Mouse (Mus musculus): ENCODE results near the gene Bcas3.

The Bcas3 gene

GRCm38 (mm10) chr11:85615421-85615820 lies 262.5 kb downstream of the Bcas3 start:
- DNase-seq (ENCODE audit: low spot score): no peak

- no peak for DNase-seq (ENCODE audit: low spot score)
These were observed 268.5 kb downstream of the Bcas3 start for GRCm38 (mm10) chr11:85621486-85621885.

GRCm38 (mm10) chr11:85621994-85622393 lies 269.0 kb downstream of the Bcas3 start:
- no peak for DNase-seq (ENCODE audit: low spot score)

- no peak for DNase-seq (ENCODE audit: low spot score)
These were observed 272.2 kb downstream of the Bcas3 start for GRCm38 (mm10) chr11:85625206-85625605.

- no peak for DNase-seq (ENCODE audit: low spot score)
These were observed 273.9 kb downstream of the Bcas3 start for GRCm38 (mm10) chr11:85626846-85627245.

- no peak for DNase-seq (ENCODE audit: low spot score)
These were observed 274.4 kb downstream of the Bcas3 start for GRCm38 (mm10) chr11:85627405-85627804.

- DNase-seq (ENCODE audit: low spot score): no peak
These were observed 275.5 kb downstream of the Bcas3 start for GRCm38 (mm10) chr11:85628303-85629063.

GRCm38 (mm10) chr11:85632568-85632981 lies 279.6 kb downstream of the Bcas3 start:
- DNase-seq (ENCODE audit: low spot score): no peak

- no peak for DNase-seq (ENCODE audit: low spot score)
These were observed 285.9 kb downstream of the Bcas3 start for GRCm38 (mm10) chr11:85638696-85639495.

- no peak for DNase-seq (ENCODE audit: low spot score)
These were observed 287.7 kb downstream of the Bcas3 start for GRCm38 (mm10) chr11:85640659-85641058.

- DNase-seq (ENCODE audit: low spot score): no peak
These were observed 288.5 kb downstream of the Bcas3 start for GRCm38 (mm10) chr11:85641486-85641885.

GRCm38 (mm10) chr11:85642591-85642990 lies 289.6 kb downstream of the Bcas3 start:
- no peak for DNase-seq (ENCODE audit: low spot score)

GRCm38 (mm10) chr11:85643025-85643424 lies 290.1 kb downstream of the Bcas3 start:
- no peak for DNase-seq (ENCODE audit: low spot score)

- no peak for DNase-seq (ENCODE audit: low spot score)
These were observed 290.6 kb downstream of the Bcas3 start for GRCm38 (mm10) chr11:85643479-85644000.

- no peak for DNase-seq (ENCODE audit: low spot score)
These were observed 291.2 kb downstream of the Bcas3 start for GRCm38 (mm10) chr11:85644027-85644747.

GRCm38 (mm10) chr11:85644748-85645060 lies 291.7 kb downstream of the Bcas3 start:
- no peak for DNase-seq (ENCODE audit: low spot score)

- no peak for DNase-seq (ENCODE audit: low spot score)
These were observed 292.3 kb downstream of the Bcas3 start for GRCm38 (mm10) chr11:85645152-85645835.

GRCm38 (mm10) chr11:85648893-85649292 lies 295.9 kb downstream of the Bcas3 start:
- DNase-seq (ENCODE audit: low spot score): no peak

- DNase-seq (ENCODE audit: low spot score): no peak
These were observed 296.4 kb downstream of the Bcas3 start for GRCm38 (mm10) chr11:85649373-85649772.

GRCm38 (mm10) chr11:85657471-85657870 lies 304.5 kb downstream of the Bcas3 start:
- DNase-seq (ENCODE audit: low spot score): no peak

- DNase-seq (ENCODE audit: low spot score): no peak
These were observed 307.3 kb downstream of the Bcas3 start for GRCm38 (mm10) chr11:85660304-85660703.

GRCm38 (mm10) chr11:85667176-85667575 lies 314.2 kb downstream of the Bcas3 start:
- DNase-seq (ENCODE audit: low spot score): no peak
